Mouse (Mus musculus) liver, embryonic 14.5 days (tissue): ENCODE measurements at regions not wholly inside any gene's neighbourhood (a gene's known extent, or its start where the extent isn't known, plus 50 kb on each side); places are given as distances from the start of the nearest gene placed in this dataset.

Experiments used
- ATAC-seq: fragments of 200-750 bp; cut with Nextera tagmentation; 2 replicates; pipeline ENCODE4 v1.8.0; 2017; ENCODE audit warnings: moderate number of reproducible peaks, mild to moderate bottlenecking, moderate library complexity; ENCODE audit not compliant: insufficient read depth
- DNase-seq, 3 experiments: peaks; one replicate each; pipeline ENCODE4 v3.0.0-alpha.2; 2012 to 2013; ENCODE audit warnings: low read depth in 3 of 3, low spot score in 3 of 3
- H3K27ac ChIP-seq: fragments of 300-500 bp; sonication (generic); 2 replicates; pipeline ENCODE4 v1.5.1; 2014; ENCODE audit warnings: moderate library complexity, mild to moderate bottlenecking, control low read depth, inconsistent platforms
- H3K27me3 ChIP-seq: fragments of 300-500 bp; sonication (generic); 2 replicates; pipeline ENCODE4 v1.6.1; 2014; ENCODE audit warnings: mild to moderate bottlenecking, low read length, moderate library complexity; ENCODE audit not compliant: control insufficient read depth, insufficient read depth
- H3K36me3 ChIP-seq: fragments of 300-500 bp; sonication (generic); replicated peaks from 2 replicates; pipeline ENCODE4 v1.6.1; 2014; ENCODE audit warnings: low read depth; ENCODE audit not compliant: control insufficient read depth, insufficient read depth
- H3K4me1 ChIP-seq, 2 experiments: fragments of 200-500 bp in 1 of 2; fragments of 300-500 bp in 1 of 2; sonication (generic) in 1 of 2; replicated peaks; 2 replicates each; pipeline ENCODE4 v1.6.1; 2012 to 2014; ENCODE audit warnings: antibody characterized with exemption in 1 of 2, inconsistent platforms in 1 of 2, low read length in 1 of 2; ENCODE audit not compliant: control insufficient read depth in 2 of 2, insufficient read depth in 2 of 2
- H3K4me2 ChIP-seq: fragments of 300-500 bp; sonication (generic); 2 replicates; pipeline ENCODE4 v1.6.1; 2014; ENCODE audit warnings: low read depth, mild to moderate bottlenecking, control low read depth, moderate library complexity
- H3K4me3 ChIP-seq, 2 experiments: fragments of 200-500 bp in 1 of 2; fragments of 300-500 bp in 1 of 2; sonication (generic) in 1 of 2; 2 replicates each; pipeline ENCODE4 v1.5.1; 2012 to 2014; ENCODE audit warnings: low read depth in 2 of 2, low read length in 2 of 2, mild to moderate bottlenecking in 2 of 2, control low read depth in 1 of 2, inconsistent platforms in 1 of 2, moderate library complexity in 1 of 2; ENCODE audit not compliant: insufficient read depth in 1 of 2
- H3K9ac ChIP-seq: fragments of 300-500 bp; sonication (generic); replicated peaks from 2 replicates; pipeline ENCODE4 v1.6.1; 2014; ENCODE audit warnings: mild to moderate bottlenecking, control low read depth, moderate library complexity
- H3K9me3 ChIP-seq: fragments of 300-500 bp; sonication (generic); 2 replicates; pipeline ENCODE4 v1.6.1; 2016; ENCODE audit warnings: low read length, mixed read lengths; ENCODE audit not compliant: control insufficient read depth
- CTCF ChIP-seq: IDR thresholded peaks from 2 replicates; pipeline ENCODE4 v1.5.1; 2016; ENCODE audit warnings: antibody characterized with exemption, low read depth, control low read depth
- EP300 ChIP-seq: IDR thresholded peaks from 2 replicates; pipeline ENCODE4 v1.6.1; 2016; ENCODE audit warnings: antibody characterized with exemption, low read depth
- WGBS: fragments of 180-500 bp; shearing (Covaris S2); extraction: QIAGEN DNeasy Blood & Tissue Kit; methylation state at CpG from one replicate; pipeline ENCODE4 v1.1.7; 2014; ENCODE audit not compliant: insufficient replicate concordance; 5-methylcytosine and 5-hydroxymethylcytosine counted together

- Histone ChIP-seq H3K36me3 (no peaks in the 10 kb centered on the region), H3K9ac (no peak overlapping the region), H3K4me1 (no peaks in the 10 kb centered on the region; a peak in 1 of 4 replicates), H3K4me2 (no peak overlapping the region), H3K9me3 (no peaks in the 10 kb centered on the region), H3K27me3 (no peaks in the 10 kb centered on the region), H3K4me3 (no peak overlapping the region), H3K27ac (no peak overlapping the region)
- no peak for TF ChIP-seq CTCF
- TF ChIP-seq EP300 = no peak
- DNase-seq = no peak
- no peak for ATAC-seq
- WGBS = 65% methylated on average over 5 of the region's 5 CpGs
These were observed 161.9 kb upstream of the Igsf21 start for GRCm38 (mm10) chr4:140408446-140408845.

- no peak for ATAC-seq
- H3K4me2 ChIP-seq = no peak overlapping the region
- TF ChIP-seq CTCF (no peak), EP300 (no peak)
- WGBS = 63% methylated on average over 4 of the region's 4 CpGs
- DNase-seq = no peak
- H3K36me3 ChIP-seq = no peaks in the 10 kb centered on the region
- H3K27me3 ChIP-seq = no peaks in the 10 kb centered on the region
- no peak overlapping the region for H3K9ac ChIP-seq
- H3K4me3 ChIP-seq = no peak overlapping the region
- no peak overlapping the region for H3K27ac ChIP-seq
- no peaks in the 10 kb centered on the region for H3K9me3 ChIP-seq
- H3K4me1 ChIP-seq = no peaks in the 10 kb centered on the region; a peak in 1 of 4 replicates
These were observed 160.3 kb upstream of the Igsf21 start for GRCm38 (mm10) chr4:140406913-140407312.

- Histone ChIP-seq H3K36me3 (no peaks in the 10 kb centered on the region), H3K9me3 (no peaks in the 10 kb centered on the region), H3K4me1 (no peaks in the 10 kb centered on the region; a peak in 1 of 4 replicates), H3K27me3 (no peaks in the 10 kb centered on the region), H3K4me2 (no peak overlapping the region), H3K27ac (no peak overlapping the region), H3K9ac (no peak overlapping the region), H3K4me3 (no peak overlapping the region)
- no peak for DNase-seq
- ATAC-seq = no peak
- 21% methylated on average over 7 of the region's 7 CpGs for WGBS
- peak; percentile 20; the same call in 1 of the 2 replicates for TF ChIP-seq CTCF
- TF ChIP-seq EP300 = no peak
These were observed 159.7 kb upstream of the Igsf21 start for GRCm38 (mm10) chr4:140405993-140406881.

- no peaks in the 10 kb centered on the region; a peak in 1 of 4 replicates for H3K4me1 ChIP-seq
- no peak overlapping the region for H3K4me2 ChIP-seq
- H3K36me3 ChIP-seq = no peaks in the 10 kb centered on the region
- no peak overlapping the region for H3K27ac ChIP-seq
- H3K9me3 ChIP-seq = no peaks in the 10 kb centered on the region
- no peak for DNase-seq
- H3K4me3 ChIP-seq = no peak overlapping the region
- H3K27me3 ChIP-seq = no peaks in the 10 kb centered on the region
- TF ChIP-seq CTCF (no peak), EP300 (no peak)
- 42% methylated on average over 9 of the region's 9 CpGs for WGBS
- no peak overlapping the region for H3K9ac ChIP-seq
- no peak for ATAC-seq
These were observed 158.8 kb upstream of the Igsf21 start for GRCm38 (mm10) chr4:140405427-140405826.

DNA sequence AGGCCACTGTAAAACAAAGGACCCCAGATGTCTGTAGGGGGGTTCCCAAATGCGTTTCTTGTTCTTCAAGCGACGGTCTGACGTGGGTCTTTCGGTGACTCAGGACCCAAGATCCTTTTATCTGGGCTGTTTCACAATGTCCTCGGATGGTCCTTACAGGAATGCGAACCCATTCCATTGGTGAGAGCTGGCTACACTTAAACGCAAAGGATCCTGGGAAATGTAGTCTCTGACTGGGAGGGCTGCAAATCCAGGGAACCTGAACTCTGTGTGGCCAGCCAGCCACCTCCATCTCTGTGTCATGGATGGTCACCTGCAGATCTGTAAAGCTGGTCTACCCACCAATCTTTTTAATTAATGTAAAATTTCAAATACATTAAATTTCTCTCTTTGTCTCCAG, 156.5 kb upstream of the Igsf21 start:
- 40% methylated on average over 8 of the region's 8 CpGs for WGBS
- H3K27me3 ChIP-seq = no peaks in the 10 kb centered on the region
- H3K4me3 ChIP-seq = no peak overlapping the region
- no peak overlapping the region for H3K27ac ChIP-seq
- ATAC-seq (no peak), DNase-seq (no peak)
- H3K9ac ChIP-seq = no peak overlapping the region
- H3K4me2 ChIP-seq = no peak overlapping the region
- no peaks in the 10 kb centered on the region; a peak in 1 of 4 replicates for H3K4me1 ChIP-seq
- H3K36me3 ChIP-seq = no peaks in the 10 kb centered on the region
- no peaks in the 10 kb centered on the region for H3K9me3 ChIP-seq
- TF ChIP-seq EP300 (no peak), CTCF (no peak)
